Mouse (Mus musculus) stomach, adult 2 months (tissue): Measurements from ENCODE around the gene Pcnx4. TPM values are rescaled to one million over a fixed set of nuclear protein-coding genes. Genes with fewer than 3 reads are reported as not detected.

Experiments used
- polyA plus RNA-seq: library from polyadenylated mRNA; depleted of rRNA; stranded (reverse); fragments of >200 nt; gene quantifications from 2 replicates; pipeline ENCODE4 v1.2.3, GENCODE M21; 2012; rRNA removed

The Pcnx4 gene
- 0.67 and 0.89 TPM in 2 replicates for polyA plus RNA-seq

DNA sequence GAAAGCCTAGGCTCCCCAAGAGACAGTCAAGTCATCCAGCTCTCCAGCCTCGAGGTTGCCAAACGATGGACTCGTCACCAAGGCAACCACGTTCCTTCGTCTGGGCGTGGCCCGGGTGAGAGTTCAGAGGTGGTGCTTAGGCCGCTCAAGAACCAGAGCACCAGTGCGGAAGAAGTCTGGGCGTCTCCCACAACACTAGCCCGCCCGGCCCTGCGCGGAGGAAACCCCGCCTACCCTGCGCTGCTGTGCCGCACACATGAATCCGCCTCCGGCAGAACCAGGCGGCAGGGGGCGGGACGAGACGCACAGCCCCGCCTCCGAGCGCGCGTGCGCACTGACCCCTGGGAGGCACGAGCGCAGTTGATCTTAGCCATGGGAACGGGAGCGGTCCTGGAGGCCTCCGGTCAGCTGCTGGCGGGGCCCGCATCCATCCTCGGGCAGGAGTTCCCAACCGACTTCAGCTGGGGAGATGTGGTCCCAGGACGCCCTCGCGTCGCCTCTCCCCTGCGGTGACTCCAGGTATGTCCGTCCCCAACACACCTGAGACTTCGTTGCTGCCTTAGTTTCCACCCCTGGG is at the start of gene Pcnx4:
Gene Pcnx4, plus strand, starts transcription at position 363 of the 577 bp plus-strand sequence.

Other genes with a start within 250 kb of the Pcnx4 start
- 2.9 and 4.1 TPM in 2 replicates for gene Rtn1, start 127.3 kb upstream of the Pcnx4 start, polyA plus RNA-seq
- not detected in 2 replicates for gene Lrrc9, start 94.5 kb upstream of the Pcnx4 start, polyA plus RNA-seq
- gene Gm4756, start 113.3 kb downstream of the Pcnx4 start, polyA plus RNA-seq: not detected in 2 replicates
- gene Dhrs7, start 128.5 kb downstream of the Pcnx4 start, polyA plus RNA-seq: 4.0 and 6.2 TPM in 2 replicates
- gene Ppm1a, start 221.1 kb downstream of the Pcnx4 start, polyA plus RNA-seq: 15.8 and 17.6 TPM in 2 replicates